Mouse (Mus musculus) cerebellum, postnatal 4 days (tissue): Measurements from ENCODE around the gene Mbnl2.

Experiments
- DNase-seq, 2 experiments: peaks; one replicate each; pipeline ENCODE4 v3.0.0; 2022; ENCODE audit warnings: low spot score in 2 of 2, mixed read lengths in 1 of 2

The Mbnl2 gene

GRCm38 (mm10) chr14:120330454-120330853, 55.0 kb downstream of the Mbnl2 start:
- peak in 1 of 2 experiments; percentile 13 for DNase-seq

DNA sequence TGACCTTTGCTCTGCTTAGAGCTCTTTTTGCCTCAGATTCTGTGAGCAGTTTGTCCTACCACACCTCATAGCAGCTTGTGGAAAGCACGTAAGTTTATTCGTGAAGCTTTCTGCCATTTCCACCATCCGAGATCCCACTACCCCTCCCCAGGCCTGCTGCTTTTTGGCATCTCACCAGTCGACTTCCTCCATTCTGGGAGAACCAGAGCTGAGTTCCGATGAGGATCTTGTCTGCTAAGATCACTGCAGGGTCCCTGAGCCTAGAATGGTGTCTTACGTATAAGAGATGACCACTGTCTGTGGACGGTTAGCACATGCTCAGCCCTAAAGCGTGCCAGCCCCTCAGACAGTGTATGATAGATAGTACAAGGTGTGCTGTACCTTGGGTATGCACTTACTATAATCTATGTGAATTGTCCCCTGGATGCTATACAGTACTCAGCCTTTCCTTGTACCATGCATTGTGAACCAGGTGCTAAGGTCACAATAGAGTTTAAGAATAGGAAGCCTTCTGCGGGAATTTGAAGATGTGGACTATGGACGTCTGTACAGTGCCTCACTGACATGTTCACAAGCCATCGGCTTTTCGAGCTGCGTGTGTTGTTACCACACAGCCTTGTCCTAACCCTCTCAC, 55.5 kb downstream of the Mbnl2 start:
- no peak for DNase-seq

DNA sequence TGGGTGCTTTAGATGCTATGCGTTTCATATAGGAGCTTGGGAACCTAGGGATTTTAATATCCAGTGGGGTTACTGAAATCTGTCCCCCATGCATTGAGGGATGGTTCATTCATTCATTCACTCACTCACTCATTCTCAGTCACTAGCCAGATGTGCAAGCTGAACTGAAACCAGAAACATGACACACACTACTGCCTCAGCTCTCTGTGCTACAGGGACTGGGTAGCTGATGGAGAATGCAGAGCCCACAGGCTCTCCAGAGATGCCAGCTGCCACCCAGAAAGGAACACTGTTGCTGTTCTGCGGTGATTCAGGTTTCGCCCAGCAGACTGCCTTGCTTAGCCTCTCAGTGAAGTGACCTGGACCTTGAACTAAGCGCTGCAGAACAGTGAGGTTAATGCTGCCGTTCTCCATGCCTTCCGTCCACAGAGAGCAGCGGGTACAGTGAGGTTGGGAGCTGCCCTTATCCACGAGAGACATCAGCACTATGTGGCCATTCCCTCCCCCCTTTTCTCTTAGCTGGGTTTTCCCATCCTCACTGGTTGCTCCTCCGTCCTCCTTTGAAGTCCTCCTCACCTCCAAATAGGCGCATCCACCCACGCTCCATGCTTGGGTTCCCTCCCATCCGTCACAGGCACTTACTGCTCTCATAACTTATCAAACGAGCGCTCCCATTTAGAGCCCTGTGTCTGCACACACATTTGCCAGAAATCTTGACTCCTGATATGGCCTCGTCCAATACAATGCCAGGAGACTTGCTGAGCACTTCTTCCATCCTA, 58.2 kb downstream of the Mbnl2 start:
- DNase-seq: no peak

DNA sequence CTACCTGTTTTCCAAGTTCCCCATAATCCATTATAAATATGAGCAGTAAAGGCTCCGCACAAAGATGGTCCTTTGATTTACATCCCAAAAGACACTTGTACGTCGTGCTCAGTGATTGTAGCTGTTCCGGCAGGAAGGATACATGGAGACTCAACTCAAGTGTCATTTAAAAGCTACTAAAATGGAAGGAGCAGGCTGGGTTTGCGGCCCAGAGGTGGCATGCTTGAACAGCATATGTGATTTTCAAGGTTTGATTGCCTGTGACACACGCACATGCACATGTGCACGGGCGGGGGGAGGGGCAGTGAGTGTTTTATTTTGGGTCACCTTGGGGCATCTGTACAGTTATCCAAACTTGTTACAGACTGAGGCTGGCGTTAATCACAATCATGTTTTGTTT, 59.9 kb downstream of the Mbnl2 start:
- DNase-seq: no peak

DNA sequence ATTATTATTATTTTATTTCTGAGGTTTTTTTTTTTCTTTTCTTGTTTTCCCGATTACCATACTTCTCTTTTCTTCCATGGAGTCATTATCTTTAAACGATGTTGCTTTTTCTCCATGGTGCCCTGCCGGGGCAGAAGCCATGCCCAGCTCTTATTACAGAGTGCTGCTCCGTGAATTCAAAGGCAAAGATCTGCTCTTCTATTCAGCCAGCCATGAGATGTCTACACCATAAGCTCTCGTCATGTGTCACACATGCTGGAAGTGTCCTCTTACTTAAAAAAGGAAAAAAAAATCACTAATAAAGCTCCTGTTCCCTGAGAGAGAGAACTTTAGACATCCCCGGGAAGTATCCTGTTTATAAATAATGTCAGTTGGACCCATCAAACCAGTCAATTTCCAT, 60.4 kb downstream of the Mbnl2 start:
- DNase-seq: no peak

DNA sequence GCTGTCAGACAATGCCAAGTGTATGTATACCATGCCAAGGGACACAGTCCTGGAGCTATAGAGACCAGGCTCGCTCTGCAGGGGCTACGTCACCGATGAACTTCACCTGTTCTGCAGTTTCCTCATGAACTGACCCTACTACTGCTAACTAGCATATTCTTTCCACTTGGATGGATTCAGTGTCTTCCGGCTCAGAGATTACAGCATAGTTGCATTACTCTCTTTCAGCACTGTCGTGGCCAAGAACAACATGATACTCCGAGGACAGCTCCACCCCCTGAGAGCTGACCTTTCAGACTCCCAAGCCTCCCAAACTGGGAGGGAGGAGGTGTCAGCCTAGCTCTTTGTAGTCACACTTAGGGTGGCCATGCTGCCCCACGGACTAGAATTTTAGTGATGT, 60.9 kb downstream of the Mbnl2 start:
- no peak for DNase-seq

GRCm38 (mm10) chr14:120336841-120337240, 61.4 kb downstream of the Mbnl2 start:
- DNase-seq: no peak

- DNase-seq: no peak
Measured at GRCm38 (mm10) chr14:120337731-120338462, 62.4 kb downstream of the Mbnl2 start.

DNA sequence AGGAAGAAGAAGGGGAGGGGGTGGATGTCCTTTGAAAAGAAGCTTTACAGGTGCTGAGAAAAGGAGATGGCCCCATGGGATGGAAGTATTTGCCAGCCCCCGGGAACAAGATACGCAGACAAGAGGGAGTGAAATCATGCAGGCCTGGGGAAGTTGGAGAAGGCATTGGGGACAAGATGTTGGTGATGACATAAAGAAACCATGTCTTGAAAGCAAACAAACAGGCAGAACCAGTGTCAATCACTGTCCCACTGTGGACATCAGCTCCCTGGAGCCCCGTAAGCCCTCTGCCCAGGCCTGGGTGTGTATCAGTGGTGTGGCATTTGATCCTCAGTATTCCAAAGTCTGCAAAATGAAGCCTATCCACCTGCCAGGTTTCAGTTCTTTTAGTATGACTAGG, 63.2 kb downstream of the Mbnl2 start:
- DNase-seq: no peak

GRCm38 (mm10) chr14:120341912-120342311, 66.4 kb downstream of the Mbnl2 start:
- DNase-seq: no peak

- DNase-seq: no peak
Measured at GRCm38 (mm10) chr14:120342321-120342720, 66.9 kb downstream of the Mbnl2 start.

DNA sequence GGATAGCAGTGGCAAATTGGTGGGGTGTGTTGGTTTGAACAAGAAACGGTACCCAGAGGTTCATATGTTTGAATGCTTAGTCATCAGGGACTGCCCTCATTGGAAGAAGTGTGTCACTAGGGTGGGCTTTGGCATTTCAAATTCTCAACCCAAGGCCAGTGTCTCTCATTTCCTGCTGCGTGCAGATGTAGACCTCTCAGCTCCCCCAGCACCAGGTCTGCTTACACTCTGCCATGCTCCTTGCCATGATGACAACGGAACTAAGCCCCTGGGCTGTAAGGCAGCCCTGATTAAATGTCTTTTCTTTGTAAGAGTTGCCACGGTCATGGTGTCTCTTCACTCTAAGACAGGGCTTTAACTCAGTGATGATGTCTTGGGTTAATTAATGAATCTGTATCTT, 69.2 kb downstream of the Mbnl2 start:
- no peak for DNase-seq

DNA sequence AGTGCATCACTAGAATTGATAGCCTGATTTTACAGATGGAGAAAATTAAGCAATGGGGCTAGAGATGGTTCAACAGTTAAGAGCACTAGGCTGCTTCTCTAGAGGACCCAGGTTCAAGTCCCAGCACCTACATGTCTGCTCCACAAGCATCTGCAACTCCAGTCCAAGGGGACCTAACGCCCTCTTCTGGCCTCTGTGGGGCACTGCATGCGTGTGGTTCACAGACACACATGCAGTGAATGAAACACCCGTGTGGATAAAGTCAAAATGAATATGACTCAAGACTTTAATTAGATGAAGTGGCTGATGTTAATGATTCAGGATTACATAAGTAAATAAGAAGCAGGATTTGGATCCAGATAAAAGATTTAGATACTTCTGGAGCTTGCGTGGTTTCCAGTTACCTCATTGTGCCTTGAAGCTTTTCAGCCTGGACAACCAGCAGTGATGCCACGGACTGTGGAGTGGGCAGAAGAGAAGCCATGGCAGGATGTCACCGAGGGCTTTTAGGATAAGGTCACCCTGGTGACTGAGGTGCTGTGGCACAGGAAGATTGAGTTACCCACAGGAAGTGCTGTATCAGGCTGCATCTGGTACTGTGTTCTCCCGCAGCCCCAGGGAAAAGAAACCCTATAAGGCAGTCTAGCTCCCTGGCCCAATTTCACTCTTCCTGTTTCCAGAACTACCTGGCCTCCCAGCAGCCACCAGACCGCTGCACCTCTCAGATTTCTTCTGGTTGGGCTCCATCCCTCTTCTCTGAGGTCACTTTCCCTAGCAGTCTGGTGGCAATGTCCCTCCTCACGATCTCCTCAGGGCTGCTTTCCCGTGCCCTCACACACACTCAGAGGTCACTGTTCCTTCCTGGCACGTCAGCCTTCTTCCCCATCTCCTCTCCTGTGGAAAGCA, 72.2 kb downstream of the Mbnl2 start:
- DNase-seq: no peak

DNA sequence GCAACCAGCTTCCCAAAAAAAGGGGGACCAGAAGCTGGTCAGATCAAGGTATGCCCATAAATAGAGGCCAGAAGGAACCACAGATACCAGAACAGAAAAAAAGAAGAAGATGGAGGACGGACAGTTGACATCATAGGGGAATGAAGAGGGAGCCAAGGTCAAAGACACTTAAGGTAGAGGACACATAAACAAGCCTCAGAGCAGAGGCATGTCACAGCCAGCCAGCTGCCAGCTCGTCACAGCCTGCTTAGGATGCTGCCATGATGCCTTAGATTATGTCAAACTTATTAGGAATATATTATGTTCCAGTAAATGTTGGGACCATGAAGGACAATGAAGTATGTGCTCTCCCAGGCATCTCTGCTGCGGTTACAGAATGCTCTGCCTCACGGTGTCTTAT, 73.9 kb downstream of the Mbnl2 start:
- DNase-seq: no peak

GRCm38 (mm10) chr14:120352136-120352843, 76.8 kb downstream of the Mbnl2 start:
- no peak for DNase-seq

DNA sequence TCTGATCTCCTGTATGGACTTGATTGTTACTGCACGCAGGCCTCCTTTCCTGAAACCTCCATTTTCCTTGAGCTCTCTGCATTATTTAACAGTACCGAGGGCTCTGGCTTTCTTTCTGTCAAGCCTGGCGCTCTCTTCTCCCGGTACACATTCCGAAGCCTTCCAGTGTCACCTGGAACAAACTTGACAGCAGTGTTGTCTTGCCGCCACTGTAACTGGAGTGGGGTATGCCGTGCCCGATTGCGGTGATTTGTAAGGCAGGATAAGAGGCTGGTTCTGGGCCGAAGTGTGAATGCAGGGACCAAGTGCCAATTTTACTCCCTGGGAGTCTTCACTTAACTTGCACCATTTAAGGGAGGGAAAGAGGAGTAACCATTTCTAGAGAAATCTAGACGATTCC, 77.7 kb downstream of the Mbnl2 start:
- DNase-seq: no peak

DNA sequence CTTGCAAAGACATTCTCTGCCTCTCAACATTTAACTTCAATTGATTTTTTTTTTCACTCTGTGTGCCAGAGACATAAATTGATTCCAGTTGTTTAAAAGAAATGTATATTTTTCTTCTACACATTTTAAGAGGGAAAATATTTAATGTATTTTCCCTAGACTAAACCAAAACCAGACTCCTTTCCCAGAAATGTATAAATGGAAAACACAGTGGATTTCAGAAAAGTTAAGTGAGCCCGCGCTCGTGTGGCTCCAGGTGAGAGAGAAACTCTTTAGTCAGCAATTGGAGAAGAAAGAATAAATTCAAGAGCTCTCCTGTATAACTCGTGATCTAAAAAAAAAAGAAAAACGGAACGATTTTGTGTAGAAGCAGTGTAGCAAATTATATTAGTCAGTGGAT, 79.1 kb downstream of the Mbnl2 start:
- DNase-seq: no peak

GRCm38 (mm10) chr14:120355040-120355741, 79.7 kb downstream of the Mbnl2 start:
- DNase-seq: peak; percentile 37 to 44

- DNase-seq: no peak
Measured at GRCm38 (mm10) chr14:120355742-120356440, 80.4 kb downstream of the Mbnl2 start.
